ENCODE assay signal across 8 mouse cellular contexts in the genomic region with DNA sequence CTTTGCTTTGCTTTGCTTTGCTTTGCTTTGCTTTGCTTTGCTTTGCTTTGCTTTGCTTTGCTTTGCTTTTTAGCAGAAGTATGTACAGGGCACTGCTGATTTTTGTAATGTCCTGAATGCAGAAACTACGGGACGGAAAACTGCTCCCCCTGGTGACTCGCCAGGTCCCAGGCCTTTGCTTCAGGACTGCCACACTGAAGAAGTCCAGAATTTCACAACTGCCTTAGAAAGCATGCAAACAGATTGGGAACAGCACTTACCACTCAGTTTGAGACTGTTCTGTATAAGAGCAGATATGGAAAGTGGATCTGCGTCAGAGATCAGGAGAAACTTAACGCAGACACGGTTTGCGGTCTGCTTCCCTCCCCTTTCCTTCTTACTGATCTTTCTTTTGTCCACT.
DNase-seq lines count a peak whose midpoint lies in the region; ATAC-seq lines count a peak whose summit lies in the region.

No protein-coding gene starts in this region.

- H3K27me3 ChIP-seq in intestine, embryonic 15.5 days (replicated peaks): no peaks in the 10 kb centered on the region
- H3K27me3 ChIP-seq in limb, embryonic 12.5 days: no peaks in the 10 kb centered on the region
- no peaks in the 10 kb centered on the region for H3K27me3 ChIP-seq in midbrain, embryonic 16.5 days (ENCODE audit: control insufficient read depth, insufficient read depth, low read depth, low read length)

- H3K9ac ChIP-seq in intestine, embryonic 15.5 days: no peak overlapping the region
- H3K9ac ChIP-seq in limb, embryonic 12.5 days (replicated peaks): no peak overlapping the region
- H3K9ac ChIP-seq in midbrain, embryonic 16.5 days (ENCODE audit: low read depth, low read length): no peak overlapping the region

- no peaks in the 10 kb centered on the region for H3K36me3 ChIP-seq in intestine, embryonic 15.5 days
- peaks cover 6% of the 10 kb centered on the region for H3K36me3 ChIP-seq in limb, embryonic 12.5 days
- no peaks in the 10 kb centered on the region for H3K36me3 ChIP-seq in midbrain, embryonic 16.5 days (ENCODE audit: control insufficient read depth, insufficient read depth, low read length)

- peak; percentile 11 for DNase-seq in 3134 (ENCODE audit: extremely low read depth, insufficient read length, low spot score)
- DNase-seq in adrenal gland, adult 18-20 months (ENCODE audit: low spot score in 2 of 2): peak; percentile 63 to 68
- DNase-seq in embryo, embryonic 11.5 days (ENCODE audit: low read depth, low spot score): peak; percentile 63
- DNase-seq in heart, adult 18-20 months: peak; percentile 87 to 88
- DNase-seq in thymus, postnatal 36 days: peak; percentile 62 to 68

- H3K4me1 ChIP-seq in intestine, embryonic 15.5 days (replicated peaks): peaks cover 28% of the 10 kb centered on the region
- H3K4me1 ChIP-seq in limb, embryonic 12.5 days (replicated peaks): peaks cover 57% of the 10 kb centered on the region
- H3K4me1 ChIP-seq in midbrain, embryonic 16.5 days (ENCODE audit: control insufficient read depth, insufficient read depth, low read length): peaks cover 29% of the 10 kb centered on the region

- no peaks in the 10 kb centered on the region for H3K9me3 ChIP-seq in intestine, embryonic 15.5 days
- no peaks in the 10 kb centered on the region for H3K9me3 ChIP-seq in limb, embryonic 12.5 days
- no peaks in the 10 kb centered on the region for H3K9me3 ChIP-seq in midbrain, embryonic 16.5 days (replicated peaks; ENCODE audit: control insufficient read depth, low read length, poor library complexity, severe bottlenecking)

- 22% methylated on average over 7 of the region's 7 CpGs for WGBS in intestine, embryonic 15.5 days
- WGBS in limb, embryonic 12.5 days: 3% methylated on average over 7 of the region's 7 CpGs
- 2% methylated on average over 7 of the region's 7 CpGs for WGBS in midbrain, embryonic 16.5 days

- H3K27ac ChIP-seq in intestine, embryonic 15.5 days: peak overlapping the region; percentile 25
- peak overlapping the region; percentile 94 for H3K27ac ChIP-seq in limb, embryonic 12.5 days
- H3K27ac ChIP-seq in midbrain, embryonic 16.5 days (ENCODE audit: low read length): peak overlapping the region; percentile 77

- peak; percentile 55 for ATAC-seq in intestine, embryonic 15.5 days
- no peak for ATAC-seq in limb, embryonic 12.5 days (ENCODE audit: insufficient number of reproducible peaks, insufficient read depth, low FRiP score, low TSS enrichment, low read depth)
- peak; percentile 61; the same call in 1 of the 2 replicates for ATAC-seq in midbrain, embryonic 16.5 days

- H3K4me2 ChIP-seq in intestine, embryonic 15.5 days (replicated peaks): no peak overlapping the region
- H3K4me2 ChIP-seq in limb, embryonic 12.5 days: peak overlapping the region; percentile 23; the same call in 1 of the 2 replicates
- peak overlapping the region; percentile 16; the same call in 1 of the 2 replicates for H3K4me2 ChIP-seq in midbrain, embryonic 16.5 days (ENCODE audit: low read length)

- no peak overlapping the region for H3K4me3 ChIP-seq in intestine, embryonic 15.5 days (replicated peaks)
- H3K4me3 ChIP-seq in limb, embryonic 12.5 days (replicated peaks): no peak overlapping the region
- no peak overlapping the region for H3K4me3 ChIP-seq in midbrain, embryonic 16.5 days (ENCODE audit: low read depth, low read length)

Comparison
In these comparisons a context has a peak if more than half of its experiments do, and no peak if none do; other contexts are left out.
1. DNase-seq: peak in every context shown above with its lines; median percentile 88 in heart, adult 18-20 months; 66 in adrenal gland, adult 18-20 months; 65 in thymus, postnatal 36 days; 63 in embryo, embryonic 11.5 days; 11 in 3134.
2. H3K27ac ChIP-seq: peak in every context shown above with its lines; median percentile 94 in limb, embryonic 12.5 days; 77 in midbrain, embryonic 16.5 days; 25 in intestine, embryonic 15.5 days.